Mouse (Mus musculus): ENCODE results near the gene Plxna1.

The Plxna1 gene

GRCm38 (mm10) chr6:89280555-89280954 is 81.9 kb downstream of the Plxna1 start:
- DNase-seq: no peak

- DNase-seq: no peak
These were observed 90.5 kb downstream of the Plxna1 start for GRCm38 (mm10) chr6:89271731-89272475.

- DNase-seq: no peak
These were observed 95.2 kb downstream of the Plxna1 start for GRCm38 (mm10) chr6:89267181-89267580.
